8 mouse cellular contexts compared by ENCODE assay signal in the genomic region with DNA sequence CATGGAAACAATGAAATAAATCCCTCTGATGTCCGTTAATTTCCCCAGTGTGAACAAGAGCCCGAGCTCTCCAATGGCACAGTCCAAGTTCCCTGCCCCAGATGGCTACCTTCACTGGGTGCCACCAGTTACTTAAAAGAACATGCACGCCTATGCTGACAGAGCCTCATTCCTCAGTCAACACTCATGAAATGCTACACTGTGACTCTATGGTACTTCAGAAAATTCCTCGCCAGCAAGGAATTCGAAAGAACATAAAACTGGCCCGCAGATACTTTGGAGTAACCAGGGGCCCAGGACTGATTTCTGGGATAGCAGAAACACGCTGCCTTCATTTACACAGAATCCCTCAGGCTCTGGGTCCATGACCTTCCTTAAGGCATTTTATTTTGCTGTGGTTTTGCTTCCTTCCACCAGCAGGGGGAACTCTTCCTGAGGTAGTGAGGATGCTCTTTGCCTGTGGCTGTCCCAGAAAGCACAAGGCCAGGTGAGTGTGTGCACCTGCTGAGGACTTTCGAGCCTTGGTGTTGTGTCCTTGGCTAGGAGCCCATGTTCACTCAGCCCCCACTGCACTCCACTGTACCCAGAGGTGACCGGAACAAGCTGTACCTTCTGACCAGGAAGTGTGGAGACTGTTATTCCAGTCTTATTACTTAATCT.
DNase-seq lines count a peak whose midpoint lies in the region; ATAC-seq and TF ChIP-seq lines count a peak whose summit lies in the region.

No protein-coding gene starts in this region.

- H3K4me3 ChIP-seq in forebrain, postnatal 0 days (ENCODE audit: low read depth, low read length) = no peak overlapping the region
- H3K4me3 ChIP-seq in liver, postnatal 0 days (ENCODE audit: low read depth, low read length) = no peak overlapping the region
- H3K4me3 ChIP-seq in neural tube, embryonic 15.5 days (replicated peaks) = no peak overlapping the region

- 68% methylated on average over 9 of the region's 9 CpGs for WGBS in forebrain, postnatal 0 days
- 71% methylated on average over 9 of the region's 9 CpGs for WGBS in liver, postnatal 0 days (ENCODE audit: insufficient replicate concordance)
- 80% methylated on average over 9 of the region's 9 CpGs for WGBS in neural tube, embryonic 15.5 days

- no peak overlapping the region for H3K27ac ChIP-seq in forebrain, postnatal 0 days (ENCODE audit: low read depth, low read length)
- H3K27ac ChIP-seq in liver, postnatal 0 days (ENCODE audit: low read depth) = no peak overlapping the region
- H3K27ac ChIP-seq in neural tube, embryonic 15.5 days (replicated peaks) = no peak overlapping the region

- TF ChIP-seq EP300 in liver, postnatal 0 days (IDR thresholded peaks at IDR 0.05; ENCODE audit: low read depth) = peak; percentile 46; the same call in 1 of the 2 replicates

- no peaks in the 10 kb centered on the region for H3K9me3 ChIP-seq in forebrain, postnatal 0 days (ENCODE audit: low read length)
- no peaks in the 10 kb centered on the region for H3K9me3 ChIP-seq in liver, postnatal 0 days (ENCODE audit: low read length)
- H3K9me3 ChIP-seq in neural tube, embryonic 15.5 days (replicated peaks) = no peaks in the 10 kb centered on the region

- no peak overlapping the region for H3K4me2 ChIP-seq in forebrain, postnatal 0 days (ENCODE audit: low read depth)
- H3K4me2 ChIP-seq in liver, postnatal 0 days (ENCODE audit: low read depth, low read length) = no peak overlapping the region
- H3K4me2 ChIP-seq in neural tube, embryonic 15.5 days = no peak overlapping the region

- ATAC-seq in forebrain, postnatal 0 days = no peak
- peak; percentile 93 for ATAC-seq in liver, postnatal 0 days
- ATAC-seq in neural tube, embryonic 15.5 days (ENCODE audit: low FRiP score) = peak; percentile 41; the same call in 1 of the 2 replicates

- peak; percentile 79 for TF ChIP-seq CTCF in forebrain, postnatal 0 days (IDR thresholded peaks at IDR 0.05; ENCODE audit: low read depth)
- peak; percentile 89 for TF ChIP-seq CTCF in liver, postnatal 0 days (IDR thresholded peaks at IDR 0.05; ENCODE audit: low read depth)

- no peaks in the 10 kb centered on the region for H3K4me1 ChIP-seq in forebrain, postnatal 0 days (ENCODE audit: insufficient read depth)
- H3K4me1 ChIP-seq in liver, postnatal 0 days (ENCODE audit: insufficient read depth) = no peaks in the 10 kb centered on the region
- no peaks in the 10 kb centered on the region for H3K4me1 ChIP-seq in neural tube, embryonic 15.5 days

- H3K9ac ChIP-seq in forebrain, postnatal 0 days = no peak overlapping the region
- no peak overlapping the region for H3K9ac ChIP-seq in liver, postnatal 0 days (replicated peaks)
- H3K9ac ChIP-seq in neural tube, embryonic 15.5 days (replicated peaks) = no peak overlapping the region

- H3K36me3 ChIP-seq in forebrain, postnatal 0 days (ENCODE audit: insufficient read depth) = no peaks in the 10 kb centered on the region
- H3K36me3 ChIP-seq in liver, postnatal 0 days (replicated peaks; ENCODE audit: insufficient read depth, low read length) = peaks cover 2% of the 10 kb centered on the region
- H3K36me3 ChIP-seq in neural tube, embryonic 15.5 days = no peaks in the 10 kb centered on the region

- H3K27me3 ChIP-seq in forebrain, postnatal 0 days (ENCODE audit: insufficient read depth, low read length) = no peaks in the 10 kb centered on the region
- H3K27me3 ChIP-seq in liver, postnatal 0 days (ENCODE audit: insufficient read depth, low read length) = no peaks in the 10 kb centered on the region
- no peaks in the 10 kb centered on the region for H3K27me3 ChIP-seq in neural tube, embryonic 15.5 days (replicated peaks)

- peak; percentile 60 for DNase-seq in layer of hippocampus, adult 11-12 months (ENCODE audit: low spot score)
- no peak for DNase-seq in layer of hippocampus, adult 9-10 months (ENCODE audit: low spot score)
- DNase-seq in cerebellum, adult 11-12 months = peak; percentile 56
- DNase-seq in forebrain, postnatal 0 days = peak; percentile 65
- DNase-seq in kidney, adult 8-10 months = peak; percentile 47 to 65
- DNase-seq in liver, postnatal 0 days = peak; percentile 61
- DNase-seq in testis, postnatal 14 days (ENCODE audit: low spot score) = peak; percentile 34
